Mouse (Mus musculus): ENCODE data around the gene Ccl8. TPM values are rescaled to one million over a fixed set of nuclear protein-coding genes. Genes with fewer than 3 reads are reported as not detected.

Ccl8 gene
- polyA plus RNA-seq (2016; fragmentation: Nextera tagmentation; extraction: Ambion mirVana) = not detected in 2 replicates

- Histone ChIP-seq H3K36me3 (no peaks in the 10 kb centered on the region), H3K9me3 (replicated peaks) (no peaks in the 10 kb centered on the region), H3K4me2 (replicated peaks) (no peak within 1 kb of the TSS), H3K27ac (no peak within 1 kb of the TSS), H3K27me3 (no peaks in the 10 kb centered on the region), H3K4me3 (no peak within 1 kb of the TSS), H3K4me1 (no peaks in the 10 kb centered on the region), H3K9ac (no peak within 1 kb of the TSS)
- WGBS = 82% methylated on average over 3 of the region's 3 CpGs
- ATAC-seq (ENCODE audit: low FRiP score) = no peak
Measured at GRCm38 (mm10) chr11:82114885-82115284, at the start of gene Ccl8. Ccl8 (plus strand) TSS chr11:82115185.

GRCm38 (mm10) chr11:82066953-82067571 is 47.9 kb upstream of the Ccl8 start:
- Histone ChIP-seq H3K4me2 (replicated peaks) (no peak overlapping the region), H3K36me3 (no peaks in the 10 kb centered on the region), H3K4me3 (no peak overlapping the region), H3K9ac (no peak overlapping the region), H3K27ac (no peak overlapping the region), H3K9me3 (replicated peaks) (no peaks in the 10 kb centered on the region), H3K4me1 (no peaks in the 10 kb centered on the region), H3K27me3 (no peaks in the 10 kb centered on the region)
- ATAC-seq (ENCODE audit: low FRiP score) = no peak
- 90% methylated on average over 7 of the region's 7 CpGs for WGBS

- Histone ChIP-seq H3K36me3 (no peaks in the 10 kb centered on the region), H3K4me2 (replicated peaks) (no peak overlapping the region), H3K27me3 (no peaks in the 10 kb centered on the region), H3K4me1 (no peaks in the 10 kb centered on the region), H3K27ac (no peak overlapping the region), H3K4me3 (no peak overlapping the region), H3K9me3 (replicated peaks) (no peaks in the 10 kb centered on the region), H3K9ac (no peak overlapping the region)
- ATAC-seq (ENCODE audit: low FRiP score) = no peak
- 64% methylated on average over 3 of the region's 3 CpGs for WGBS
Measured at GRCm38 (mm10) chr11:82071076-82071475, 43.9 kb upstream of the Ccl8 start.

- no peak overlapping the region for H3K4me2 ChIP-seq (replicated peaks)
- no peaks in the 10 kb centered on the region for H3K27me3 ChIP-seq
- WGBS = 91% methylated on average over 1 of the region's 1 CpGs
- no peak overlapping the region for H3K9ac ChIP-seq
- H3K9me3 ChIP-seq (replicated peaks) = no peaks in the 10 kb centered on the region
- H3K4me1 ChIP-seq = no peaks in the 10 kb centered on the region
- no peaks in the 10 kb centered on the region for H3K36me3 ChIP-seq
- no peak for ATAC-seq (ENCODE audit: low FRiP score)
- H3K27ac ChIP-seq = no peak overlapping the region
- no peak overlapping the region for H3K4me3 ChIP-seq
Measured at GRCm38 (mm10) chr11:82072374-82072773, 42.6 kb upstream of the Ccl8 start.

- WGBS = 89% methylated on average over 3 of the region's 3 CpGs
- no peaks in the 10 kb centered on the region for H3K9me3 ChIP-seq (replicated peaks)
- H3K27me3 ChIP-seq = no peaks in the 10 kb centered on the region
- no peak overlapping the region for H3K9ac ChIP-seq
- no peaks in the 10 kb centered on the region for H3K4me1 ChIP-seq
- H3K4me2 ChIP-seq (replicated peaks) = no peak overlapping the region
- H3K27ac ChIP-seq = no peak overlapping the region
- no peaks in the 10 kb centered on the region for H3K36me3 ChIP-seq
- H3K4me3 ChIP-seq = no peak overlapping the region
- ATAC-seq (ENCODE audit: low FRiP score) = no peak
Measured at GRCm38 (mm10) chr11:82072984-82073383, 42.0 kb upstream of the Ccl8 start.

GRCm38 (mm10) chr11:82073686-82074085 is 41.3 kb upstream of the Ccl8 start:
- H3K36me3 ChIP-seq = no peaks in the 10 kb centered on the region
- H3K4me2 ChIP-seq (replicated peaks) = no peak overlapping the region
- H3K27me3 ChIP-seq = no peaks in the 10 kb centered on the region
- no peak overlapping the region for H3K4me3 ChIP-seq
- no peak overlapping the region for H3K9ac ChIP-seq
- ATAC-seq (ENCODE audit: low FRiP score) = no peak
- no peak overlapping the region for H3K27ac ChIP-seq
- WGBS = 89% methylated on average over 3 of the region's 3 CpGs
- no peaks in the 10 kb centered on the region for H3K9me3 ChIP-seq (replicated peaks)
- no peaks in the 10 kb centered on the region for H3K4me1 ChIP-seq

GRCm38 (mm10) chr11:82077031-82077430 is 38.0 kb upstream of the Ccl8 start:
- Histone ChIP-seq H3K27ac (no peak overlapping the region), H3K4me3 (no peak overlapping the region), H3K27me3 (no peaks in the 10 kb centered on the region), H3K4me2 (replicated peaks) (no peak overlapping the region), H3K9ac (no peak overlapping the region), H3K4me1 (no peaks in the 10 kb centered on the region), H3K9me3 (replicated peaks) (no peaks in the 10 kb centered on the region), H3K36me3 (no peaks in the 10 kb centered on the region)
- whole genome bisulfite sequencing = 79% methylated on average over 3 of the region's 3 CpGs
- no peak for ATAC-seq (ENCODE audit: low FRiP score)

GRCm38 (mm10) chr11:82078136-82078730 is 36.8 kb upstream of the Ccl8 start:
- Histone ChIP-seq H3K9me3 (replicated peaks) (no peaks in the 10 kb centered on the region), H3K27ac (no peak overlapping the region), H3K4me2 (replicated peaks) (no peak overlapping the region), H3K36me3 (no peaks in the 10 kb centered on the region), H3K4me3 (no peak overlapping the region), H3K4me1 (no peaks in the 10 kb centered on the region), H3K27me3 (no peaks in the 10 kb centered on the region), H3K9ac (no peak overlapping the region)
- no peak for ATAC-seq (ENCODE audit: low FRiP score)

GRCm38 (mm10) chr11:82080865-82081264 is 34.1 kb upstream of the Ccl8 start:
- no peak for ATAC-seq (ENCODE audit: low FRiP score)
- Histone ChIP-seq H3K27me3 (no peaks in the 10 kb centered on the region), H3K9me3 (replicated peaks) (no peaks in the 10 kb centered on the region), H3K27ac (no peak overlapping the region), H3K4me1 (no peaks in the 10 kb centered on the region), H3K4me2 (replicated peaks) (no peak overlapping the region), H3K36me3 (no peaks in the 10 kb centered on the region), H3K4me3 (no peak overlapping the region), H3K9ac (no peak overlapping the region)
- WGBS = 80% methylated on average over 3 of the region's 3 CpGs

- H3K4me1 ChIP-seq = no peaks in the 10 kb centered on the region
- no peak overlapping the region for H3K4me2 ChIP-seq (replicated peaks)
- no peak overlapping the region for H3K4me3 ChIP-seq
- no peaks in the 10 kb centered on the region for H3K9me3 ChIP-seq (replicated peaks)
- H3K9ac ChIP-seq = no peak overlapping the region
- no peaks in the 10 kb centered on the region for H3K36me3 ChIP-seq
- no peaks in the 10 kb centered on the region for H3K27me3 ChIP-seq
- no peak overlapping the region for H3K27ac ChIP-seq
- WGBS = 86% methylated on average over 3 of the region's 3 CpGs
- ATAC-seq (ENCODE audit: low FRiP score) = no peak
Measured at GRCm38 (mm10) chr11:82084360-82084759, 30.6 kb upstream of the Ccl8 start.

- H3K4me2 ChIP-seq (replicated peaks) = no peak overlapping the region
- H3K4me3 ChIP-seq = no peak overlapping the region
- H3K4me1 ChIP-seq = no peaks in the 10 kb centered on the region
- no peaks in the 10 kb centered on the region for H3K27me3 ChIP-seq
- ATAC-seq (ENCODE audit: low FRiP score) = no peak
- WGBS = 87% methylated on average over 10 of the region's 10 CpGs
- H3K27ac ChIP-seq = no peak overlapping the region
- no peaks in the 10 kb centered on the region for H3K36me3 ChIP-seq
- H3K9ac ChIP-seq = no peak overlapping the region
- no peaks in the 10 kb centered on the region for H3K9me3 ChIP-seq (replicated peaks)
Measured at GRCm38 (mm10) chr11:82099511-82100323, 15.3 kb upstream of the Ccl8 start.

- H3K4me1 ChIP-seq = no peaks in the 10 kb centered on the region
- no peak for ATAC-seq (ENCODE audit: low FRiP score)
- H3K9ac ChIP-seq = no peak overlapping the region
- no peak overlapping the region for H3K4me3 ChIP-seq
- no peak overlapping the region for H3K27ac ChIP-seq
- 86% methylated on average over 4 of the region's 4 CpGs for WGBS
- H3K36me3 ChIP-seq = no peaks in the 10 kb centered on the region
- H3K9me3 ChIP-seq (replicated peaks) = no peaks in the 10 kb centered on the region; the same call in 1 of the 2 replicates
- H3K27me3 ChIP-seq = no peaks in the 10 kb centered on the region
- no peak overlapping the region for H3K4me2 ChIP-seq (replicated peaks)
Measured at GRCm38 (mm10) chr11:82101087-82101486, 13.9 kb upstream of the Ccl8 start.

Measured in hindbrain, embryonic 12.5 days (tissue).